Mouse (Mus musculus): Measurements from ENCODE around the gene Zfp39. TPM values are rescaled to one million over a fixed set of nuclear protein-coding genes. Genes with fewer than 3 reads are reported as not detected.
"Not testable (repeated sequence)": the region's sequence is repeated elsewhere in the genome, so short reads cannot be mapped to it uniquely, and the experiment has no call there.

Zfp39 gene
- polyA plus RNA-seq, 1 experiment: 1.4 TPM

DNA sequence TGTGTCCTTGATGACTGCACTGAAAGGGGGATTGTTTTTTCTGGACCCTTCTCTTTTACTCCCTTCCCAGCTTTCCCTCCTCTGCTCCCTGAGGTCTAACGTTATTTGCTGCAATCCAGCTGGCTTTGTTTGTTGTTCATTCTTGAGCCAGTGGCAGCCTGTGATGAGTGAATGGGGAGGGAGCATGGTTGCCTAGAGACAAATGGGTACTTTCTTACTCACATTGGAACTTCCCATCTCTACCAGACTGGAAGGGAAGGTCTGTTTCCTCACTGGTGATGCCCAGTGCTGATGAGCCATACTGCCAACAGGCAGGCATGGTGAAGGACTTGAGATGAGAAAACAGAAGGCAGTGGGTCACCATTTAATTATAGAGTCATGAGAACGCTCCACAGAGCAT lies 54.3 kb downstream of the Zfp39 start:
- TF ChIP-seq CTCF (IDR thresholded peaks at IDR 0.05; ENCODE audit: insufficient read depth, low read length): no peak
- TF ChIP-seq POLR2A (IDR thresholded peaks at IDR 0.05; ENCODE audit: borderline replicate concordance, extremely low read depth, low read depth, low read length): no peak
- Histone ChIP-seq H3K4me3 (replicated peaks; ENCODE audit: extremely low read depth, low read depth, low read length) (no peak overlapping the region), H3K4me1 (ENCODE audit: control insufficient read depth, insufficient read depth, low read length) (peaks cover 5% of the 10 kb centered on the region; the same call in 1 of the 2 replicates)
- WGBS: 63% methylated on average over 2 of the region's 2 CpGs
- no peak for DNase-seq

DNA sequence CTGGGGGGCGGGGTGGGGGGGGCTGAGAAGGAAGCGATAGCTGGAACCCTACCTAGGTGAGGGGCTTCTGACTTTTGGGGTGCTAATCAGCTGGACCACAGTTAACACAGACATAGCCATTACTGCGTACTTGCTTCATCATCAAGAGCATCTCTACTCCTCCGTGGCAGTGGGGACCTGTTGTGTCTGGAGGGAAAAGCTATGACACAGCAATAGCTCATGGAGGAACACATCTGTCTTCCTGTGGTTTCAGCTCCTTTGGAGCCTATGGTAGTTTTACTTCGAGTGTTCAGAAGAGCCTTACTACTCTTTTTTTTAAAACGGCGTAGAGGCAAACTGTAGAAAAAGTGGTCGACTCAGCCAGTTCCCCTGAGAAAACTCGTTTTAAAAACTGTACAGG lies 56.4 kb downstream of the Zfp39 start:
- no peak for TF ChIP-seq POLR2A (IDR thresholded peaks at IDR 0.05; ENCODE audit: borderline replicate concordance, extremely low read depth, low read depth, low read length)
- no peak for TF ChIP-seq CTCF (IDR thresholded peaks at IDR 0.05; ENCODE audit: insufficient read depth, low read length)
- Histone ChIP-seq H3K4me1 (ENCODE audit: control insufficient read depth, insufficient read depth, low read length) (peaks cover 5% of the 10 kb centered on the region; the same call in 1 of the 2 replicates), H3K4me3 (replicated peaks; ENCODE audit: extremely low read depth, low read depth, low read length) (peak overlapping the region; percentile 91)
- 33% methylated on average over 9 of the region's 9 CpGs for WGBS
- no peak for DNase-seq

DNA sequence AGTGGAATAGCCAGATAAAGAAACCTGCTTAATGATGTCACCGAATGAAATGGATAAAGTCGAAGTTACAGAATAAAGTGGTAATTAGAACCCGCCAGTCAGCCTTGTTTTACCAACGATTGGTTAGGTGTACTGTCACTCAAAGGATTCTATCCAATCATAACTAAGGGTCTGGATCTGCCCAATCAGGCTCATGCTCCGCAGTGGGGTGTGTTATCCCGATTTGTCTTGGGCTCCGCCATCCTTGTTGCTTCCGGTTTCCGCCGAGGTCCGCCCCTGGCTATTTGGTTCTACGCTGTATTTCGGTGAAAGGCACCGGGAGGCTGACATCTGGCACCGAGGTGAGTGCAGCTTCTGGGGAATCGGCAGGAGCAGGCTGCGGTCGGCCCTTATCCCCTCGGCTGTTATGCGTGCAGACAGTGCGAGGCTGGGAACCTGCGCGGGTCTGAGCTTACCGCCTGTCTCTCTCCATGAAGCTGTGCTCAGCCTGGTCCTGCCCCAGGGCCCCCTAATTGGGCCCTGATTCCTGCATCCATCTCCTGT lies 57.0 kb downstream of the Zfp39 start, which contains the start of gene Gm12258:
Gm12258 (plus strand) TSS at position 240 of the 543 bp plus-strand sequence.
- H3K4me3 ChIP-seq (replicated peaks; ENCODE audit: extremely low read depth, low read depth, low read length): peak within 1 kb of the TSS; percentile 91
- WGBS: under 1% methylated on average over 24 of the region's 24 CpGs
- peak; percentile 83; the same call in 1 of the 2 replicates for TF ChIP-seq POLR2A (IDR thresholded peaks at IDR 0.05; ENCODE audit: borderline replicate concordance, extremely low read depth, low read depth, low read length)
- no peak for TF ChIP-seq CTCF (IDR thresholded peaks at IDR 0.05; ENCODE audit: insufficient read depth, low read length)
- peak; percentile 74 for DNase-seq
- peaks cover 5% of the 10 kb centered on the region; the same call in 1 of the 2 replicates for H3K4me1 ChIP-seq (ENCODE audit: control insufficient read depth, insufficient read depth, low read length)

GRCm38 (mm10) chr11:58838951-58839350 lies 65.1 kb downstream of the Zfp39 start, which contains the start of gene Olfr311:
Gene Olfr311 (plus strand): TSS chr11:58839251.
- H3K4me3 ChIP-seq (replicated peaks; ENCODE audit: extremely low read depth, low read depth, low read length); H3K4me1 ChIP-seq (ENCODE audit: control insufficient read depth, insufficient read depth, low read length); DNase-seq: not testable (repeated sequence)

Other genes with a start within 250 kb of the Zfp39 start
- gene Olfr322, start 245.4 kb downstream of the Zfp39 start, polyA plus RNA-seq (2012; rRNA removed): not detected in 2 replicates
- gene Olfr320, start 223.1 kb downstream of the Zfp39 start, polyA plus RNA-seq (2012; rRNA removed): not detected in 2 replicates
- not detected in 2 replicates for gene Olfr319, start 205.1 kb downstream of the Zfp39 start, polyA plus RNA-seq (2012; rRNA removed)
- not detected in 2 replicates for gene Olfr318, start 180.2 kb downstream of the Zfp39 start, polyA plus RNA-seq (2012; rRNA removed)
- not detected in 2 replicates for gene Olfr317, start 165.0 kb downstream of the Zfp39 start, polyA plus RNA-seq (2012; rRNA removed)
- gene Olfr316, start 151.5 kb downstream of the Zfp39 start, polyA plus RNA-seq (2012; rRNA removed): not detected in 2 replicates
- not detected in 2 replicates for gene Olfr315, start 131.0 kb downstream of the Zfp39 start, polyA plus RNA-seq (2012; rRNA removed)
- gene Olfr314, start 121.3 kb downstream of the Zfp39 start, polyA plus RNA-seq (2012; rRNA removed): not detected in 2 replicates
- gene Fam183b, start 102.3 kb downstream of the Zfp39 start, polyA plus RNA-seq (2012; rRNA removed): 10.7 and 18.1 TPM in 2 replicates
- not detected in 2 replicates for gene Olfr313, start 89.2 kb downstream of the Zfp39 start, polyA plus RNA-seq (2012; rRNA removed)
- not detected in 2 replicates for gene Olfr312, start 75.0 kb downstream of the Zfp39 start, polyA plus RNA-seq (2012; rRNA removed)
- not detected in 2 replicates for gene Olfr311, start 65.0 kb downstream of the Zfp39 start, polyA plus RNA-seq (2012; rRNA removed)
- gene Gm12258, start 57.1 kb downstream of the Zfp39 start, polyA plus RNA-seq (2012; rRNA removed): 2.8 and 4.0 TPM in 2 replicates
- gene 2810021J22Rik, start 37.0 kb downstream of the Zfp39 start, polyA plus RNA-seq (2012; rRNA removed): 2.0 and 3.9 TPM in 2 replicates
- 0.04 TPM in 1 of 2 replicates, not detected in the other for gene Btnl10, start 13.7 kb upstream of the Zfp39 start, polyA plus RNA-seq (2012; rRNA removed)
- gene Rnf187, start 34.7 kb upstream of the Zfp39 start, polyA plus RNA-seq (2012; rRNA removed): 190 and 269 TPM in 2 replicates
- 0.62 and 2.4 TPM in 2 replicates for gene Hist3h2ba, start 44.7 kb upstream of the Zfp39 start, polyA plus RNA-seq (2012; rRNA removed)
- gene Hist3h2a, start 50.5 kb upstream of the Zfp39 start, polyA plus RNA-seq (2012; rRNA removed): 19.7 and 25.5 TPM in 2 replicates
- gene Trim17, start 50.5 kb upstream of the Zfp39 start, polyA plus RNA-seq (2012; rRNA removed): 0.97 and 1.1 TPM in 2 replicates
- gene Trim11, start 73.9 kb upstream of the Zfp39 start, polyA plus RNA-seq (2012; rRNA removed): 31.4 and 38.3 TPM in 2 replicates
- gene Obscn, start 232.2 kb upstream of the Zfp39 start, polyA plus RNA-seq (2012; rRNA removed): 5.3 and 19.0 TPM in 2 replicates